Mouse (Mus musculus) lung, postnatal 14 days (tissue): ENCODE measurements around the gene Aifm1.
"Not testable (repeated sequence)": the region's sequence is repeated elsewhere in the genome, so short reads cannot be mapped to it uniquely, and the experiment has no call there.

ENCODE experiments used
- DNase-seq: peaks from one replicate; pipeline ENCODE4 v3.0.0; 2021

The Aifm1 gene

GRCm38 (mm10) chrX:48455018-48455417, 58.3 kb downstream of the Aifm1 start:
- no peak for DNase-seq

DNA sequence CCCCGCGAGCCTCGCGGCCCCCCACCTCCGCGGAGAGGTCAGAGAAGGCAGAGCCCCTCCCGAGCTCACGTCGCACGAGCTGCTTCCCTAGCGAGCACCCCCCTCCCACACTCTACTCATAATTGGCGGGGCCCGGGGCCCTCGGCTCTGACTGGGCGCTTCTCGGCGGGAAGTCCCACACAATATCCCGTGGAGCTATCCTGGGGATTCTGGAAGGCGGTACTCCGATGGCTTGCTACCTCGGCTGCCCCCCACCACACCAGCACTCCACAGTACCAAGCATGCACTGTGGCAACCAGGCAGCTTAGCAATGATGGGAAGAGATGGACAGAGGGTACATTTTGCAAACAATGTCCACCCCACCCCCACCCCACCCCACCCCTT, 58.9 kb downstream of the Aifm1 start:
- DNase-seq = peak; percentile 11

DNA sequence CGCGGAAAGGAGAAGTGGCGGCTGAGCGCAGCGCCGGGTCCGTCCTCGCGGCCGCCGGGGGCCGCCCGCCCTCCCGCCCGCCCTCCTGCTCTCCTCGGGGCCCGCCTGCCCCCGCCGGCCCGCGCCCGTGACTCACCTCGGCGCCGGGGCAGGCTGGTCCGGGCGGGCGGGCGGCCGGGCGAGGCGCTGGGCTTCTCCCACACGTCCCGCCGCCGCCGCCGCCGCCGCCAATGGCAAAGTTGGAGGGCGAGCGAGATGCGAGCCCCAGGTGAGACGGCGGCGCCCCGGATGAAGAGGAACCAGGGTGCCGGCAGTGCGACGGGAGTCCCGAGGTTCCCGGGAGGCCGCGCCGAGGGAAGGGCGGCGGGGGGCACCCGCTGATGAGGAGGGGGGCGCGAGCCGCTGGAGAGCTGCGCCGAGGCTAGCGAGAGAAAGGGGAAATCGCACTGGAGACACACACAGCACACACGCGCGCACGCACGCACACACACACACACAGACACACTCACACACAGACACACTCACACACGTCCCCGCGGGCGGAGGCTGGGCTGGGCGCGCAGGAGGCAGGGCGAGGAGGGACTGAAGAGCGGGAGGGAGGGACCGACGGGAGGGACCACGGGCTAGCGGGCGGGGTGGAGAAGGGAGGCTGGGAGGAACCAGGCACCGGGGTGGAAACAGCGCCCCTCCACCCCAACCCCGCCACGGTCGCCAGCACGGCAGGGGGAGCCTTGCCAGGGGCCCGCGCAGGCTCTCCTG, 59.4 kb downstream of the Aifm1 start:
- peak; percentile 75 for DNase-seq

- peak; percentile 19 for DNase-seq
These were observed 60.3 kb downstream of the Aifm1 start for GRCm38 (mm10) chrX:48452931-48453673.

GRCm38 (mm10) chrX:48452231-48452890, 61.0 kb downstream of the Aifm1 start:
- DNase-seq = no peak

DNA sequence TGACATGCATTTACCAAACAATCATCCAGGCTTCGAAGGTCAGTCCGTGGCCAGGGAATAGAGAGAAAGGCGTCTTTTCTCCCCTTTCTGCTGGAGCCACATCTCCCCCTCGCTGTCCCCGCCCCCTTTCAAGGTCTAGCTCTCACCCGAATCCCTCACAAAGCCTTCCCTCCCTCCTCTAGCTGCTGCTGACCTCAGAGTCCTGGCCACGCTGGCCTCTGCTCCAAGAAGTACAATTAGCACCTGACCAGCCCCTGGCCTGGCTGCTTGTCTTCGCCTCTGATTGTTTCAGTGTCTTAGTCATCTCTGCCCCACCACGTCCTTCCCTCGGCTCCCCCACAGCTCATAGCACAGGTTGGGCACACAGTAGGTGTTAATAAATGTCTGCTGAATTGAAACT, 63.7 kb downstream of the Aifm1 start:
- no peak for DNase-seq

DNA sequence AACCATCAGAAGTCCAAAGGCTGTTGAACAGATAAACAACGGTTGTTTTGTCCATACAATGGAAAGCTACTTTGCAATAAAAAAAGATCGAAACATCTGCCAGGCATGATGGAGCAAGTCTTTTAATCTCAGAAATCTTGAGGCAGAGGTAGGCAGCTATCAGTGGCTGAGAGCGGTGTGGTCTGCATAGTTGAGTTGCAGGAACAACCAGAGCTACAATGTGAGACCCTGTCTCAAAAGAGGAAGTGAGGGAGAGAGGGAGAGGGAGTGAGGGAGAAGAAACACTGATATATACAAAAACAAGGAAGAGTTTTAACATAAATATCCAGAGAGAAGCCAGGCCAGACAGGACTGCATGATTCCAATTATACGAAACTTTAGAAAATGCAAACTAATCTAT, 68.7 kb downstream of the Aifm1 start:
- DNase-seq = no peak

- DNase-seq = no peak
These were observed 71.4 kb downstream of the Aifm1 start for GRCm38 (mm10) chrX:48441954-48442353.

GRCm38 (mm10) chrX:48441548-48441947, 71.8 kb downstream of the Aifm1 start:
- no peak for DNase-seq

GRCm38 (mm10) chrX:48439036-48439435, 74.3 kb downstream of the Aifm1 start:
- peak; percentile 39 for DNase-seq

DNA sequence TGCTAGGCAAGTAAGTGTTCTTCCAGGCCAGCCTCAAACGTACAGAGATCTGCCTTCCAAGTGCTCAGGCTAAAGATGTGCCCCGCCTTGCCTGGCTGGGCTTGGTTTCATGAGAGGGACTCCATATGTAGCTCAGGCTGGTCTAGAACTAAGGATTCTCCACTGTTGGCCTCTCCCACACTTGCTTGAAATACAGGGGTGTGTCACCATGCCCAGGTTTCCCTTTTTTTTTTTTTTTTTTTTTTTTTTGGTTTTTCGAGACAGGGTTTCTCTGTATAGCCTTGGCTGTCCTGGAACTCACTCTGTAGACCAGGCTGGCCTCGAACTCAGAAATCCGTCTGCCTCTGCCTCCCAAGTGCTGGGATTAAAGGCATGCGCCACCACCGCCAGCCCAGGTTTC, 77.3 kb downstream of the Aifm1 start:
- not testable (repeated sequence) for DNase-seq

GRCm38 (mm10) chrX:48435477-48435900, 77.9 kb downstream of the Aifm1 start:
- no peak for DNase-seq

- no peak for DNase-seq
These were observed 79.1 kb downstream of the Aifm1 start for GRCm38 (mm10) chrX:48434251-48434650.

DNA sequence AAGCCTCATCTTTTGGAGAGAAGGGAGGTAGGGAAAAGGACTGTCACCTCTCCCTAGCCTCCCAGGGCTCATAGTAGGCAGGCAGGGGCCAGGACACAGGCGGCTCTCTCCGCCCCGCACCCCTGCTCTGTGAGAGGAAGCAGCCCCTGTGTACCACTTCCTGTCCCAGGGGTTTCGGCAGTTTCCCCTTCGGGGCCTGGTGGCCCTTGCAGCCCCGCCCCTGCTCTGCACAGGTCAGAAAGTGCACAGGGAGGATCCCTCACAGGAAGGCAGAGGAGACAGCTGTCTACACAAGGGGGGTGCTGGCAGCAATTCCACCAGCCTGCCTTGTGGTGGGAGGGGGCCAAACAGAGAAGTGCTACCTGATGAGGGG, 79.8 kb downstream of the Aifm1 start:
- peak; percentile 35 for DNase-seq

GRCm38 (mm10) chrX:48432599-48433526, 80.5 kb downstream of the Aifm1 start:
- no peak for DNase-seq

DNA sequence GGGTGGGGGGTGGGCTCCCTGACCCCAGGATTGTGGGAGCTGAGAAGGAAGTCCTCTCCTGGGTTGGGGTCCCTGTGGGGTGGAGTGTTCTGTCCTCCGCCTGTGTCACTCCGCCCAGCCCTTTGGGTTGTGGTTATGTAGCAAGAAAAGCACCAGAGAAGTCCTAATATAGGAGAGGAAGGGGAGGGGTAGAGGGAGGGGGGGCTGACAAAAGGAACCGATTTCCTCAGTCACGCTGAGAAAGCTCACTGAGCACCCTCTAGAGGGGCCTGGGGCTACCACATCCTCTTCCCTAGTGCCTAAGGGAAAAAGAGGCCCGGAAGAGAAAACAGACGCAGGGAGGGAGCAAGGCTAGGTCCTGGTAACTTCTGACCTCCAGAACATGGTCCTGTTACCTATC, 83.8 kb downstream of the Aifm1 start:
- no peak for DNase-seq

GRCm38 (mm10) chrX:48429100-48429499, 84.3 kb downstream of the Aifm1 start:
- DNase-seq = no peak

DNA sequence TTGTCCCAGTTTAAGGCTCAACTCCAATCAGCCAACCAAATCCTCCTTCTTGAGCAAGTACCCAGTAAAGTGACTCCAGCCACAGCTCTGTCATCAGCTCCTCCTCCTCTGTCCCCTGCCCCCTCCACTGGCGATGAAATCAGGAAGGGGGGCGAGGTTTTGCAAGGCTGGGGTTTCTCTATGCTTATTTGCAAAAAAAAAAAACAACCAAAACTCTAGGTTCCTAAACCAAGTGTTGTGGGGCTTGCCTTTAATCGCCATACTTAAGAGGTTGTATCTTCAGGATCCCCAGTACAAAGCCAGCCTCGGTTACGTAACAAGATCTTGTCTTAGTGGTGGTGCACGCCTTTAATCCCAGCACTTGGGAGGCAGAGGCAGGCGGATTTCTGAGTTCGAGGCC, 84.7 kb downstream of the Aifm1 start:
- no peak for DNase-seq

GRCm38 (mm10) chrX:48428241-48428640, 85.1 kb downstream of the Aifm1 start:
- no peak for DNase-seq

- DNase-seq = peak; percentile 48
These were observed 88.1 kb downstream of the Aifm1 start for GRCm38 (mm10) chrX:48425280-48425679.
